Mouse (Mus musculus): Measurements from ENCODE around the gene Col6a5.
"Not testable (repeated sequence)": the region's sequence is repeated elsewhere in the genome, so short reads cannot be mapped to it uniquely, and the experiment has no call there.

The Col6a5 gene

DNA sequence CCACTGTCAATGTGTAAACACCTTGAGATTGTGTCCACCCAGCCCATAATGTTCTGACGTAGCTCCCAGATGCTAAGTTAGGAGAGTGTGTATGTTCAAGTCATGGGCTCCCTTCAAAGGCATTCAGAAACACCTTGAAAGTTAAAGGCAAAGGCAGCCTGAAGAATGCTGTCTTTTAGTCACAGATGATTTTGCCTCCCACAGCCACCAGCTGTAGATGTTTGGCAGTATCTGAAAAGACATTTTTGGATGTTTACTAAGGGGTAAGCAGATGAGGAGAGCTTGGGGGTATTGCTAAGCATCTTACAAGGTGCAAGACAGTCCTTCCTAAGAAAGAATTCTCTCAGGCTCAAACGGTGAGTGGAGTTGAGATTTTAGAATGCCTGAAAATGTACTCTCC lies 50.3 kb downstream of the Col6a5 start:
- in situ Hi-C loops (cut with MboI): no loop called here

GRCm38 (mm10) chr9:105909352-105909751 lies 51.1 kb downstream of the Col6a5 start:
- in situ Hi-C loops (cut with MboI): no loop called here

DNA sequence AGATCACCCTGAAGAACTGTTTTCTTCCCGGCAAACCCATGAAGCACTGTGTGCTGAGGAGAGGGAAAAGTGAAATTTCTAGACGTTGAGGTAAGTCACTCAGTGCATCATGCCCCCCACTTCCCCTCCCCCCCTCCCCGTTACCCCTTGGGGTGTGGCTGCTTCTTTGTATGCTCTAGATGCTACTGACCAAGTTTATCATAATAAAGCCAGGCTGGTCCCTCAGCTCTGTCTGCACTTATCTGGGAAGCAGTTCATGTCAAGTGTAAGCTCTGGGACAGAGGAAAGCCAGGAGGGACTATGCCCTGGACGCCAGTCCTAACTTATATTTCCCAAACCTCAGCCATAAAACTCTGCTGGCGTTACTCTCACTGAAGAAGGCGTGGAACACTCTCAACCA lies 53.0 kb downstream of the Col6a5 start:
- in situ Hi-C loops (cut with MboI): no loop called here

DNA sequence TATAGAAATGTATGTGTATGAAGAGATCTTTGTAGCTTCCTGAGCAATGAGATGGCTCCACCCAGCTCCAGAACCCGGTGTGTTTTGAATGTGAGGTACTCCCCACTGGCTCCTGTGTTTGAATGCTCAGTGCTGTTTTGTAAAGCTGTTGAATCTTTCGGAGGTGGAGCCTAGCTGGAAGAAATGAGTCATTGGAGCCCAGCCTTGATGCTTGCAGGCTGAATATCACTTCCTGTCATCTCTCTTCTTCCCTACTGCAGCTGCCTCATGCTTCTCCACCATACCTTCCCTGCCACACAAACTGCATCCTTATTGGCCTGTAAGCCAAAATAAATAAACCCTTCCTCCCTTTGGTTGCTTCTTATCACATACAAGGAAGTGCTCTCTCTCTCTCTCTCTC lies 72.9 kb downstream of the Col6a5 start:
- in situ Hi-C loops (cut with MboI): no loop called here

GRCm38 (mm10) chr9:105884656-105885430 lies 75.6 kb downstream of the Col6a5 start:
- in situ Hi-C loops (cut with MboI): no loop called here

DNA sequence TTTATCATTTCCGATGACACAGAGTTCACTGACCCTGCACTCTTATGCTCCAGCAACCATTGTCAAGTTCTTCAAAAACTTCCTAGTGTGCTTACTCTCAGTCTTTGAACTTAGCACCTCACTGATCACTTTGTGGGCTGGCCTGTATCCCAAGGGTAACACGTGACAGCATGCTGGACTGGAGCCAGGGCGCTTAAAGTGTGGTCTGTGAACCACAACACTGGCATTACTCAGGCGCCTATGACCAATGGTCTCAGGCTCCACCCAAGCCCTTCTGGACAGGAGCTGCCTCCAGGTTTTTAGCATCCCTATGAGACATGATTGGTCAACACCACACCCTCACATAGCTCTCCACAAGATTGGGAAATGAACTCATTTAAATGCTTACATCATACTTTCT lies 79.7 kb downstream of the Col6a5 start:
- in situ Hi-C loops (cut with MboI): no loop called here

- in situ Hi-C loops (cut with MboI): no loop called here
Measured at GRCm38 (mm10) chr9:105878365-105879108, 81.9 kb downstream of the Col6a5 start.

- in situ Hi-C loops (cut with MboI): no loop called here
Measured at GRCm38 (mm10) chr9:105876124-105876523, 84.3 kb downstream of the Col6a5 start.

GRCm38 (mm10) chr9:105871643-105872042 lies 88.8 kb downstream of the Col6a5 start:
- in situ Hi-C loops (cut with MboI): loop anchor here (25.0 kb wide), 1 partner anchor 184 kb away; no protein-coding TSS in a partner anchor

DNA sequence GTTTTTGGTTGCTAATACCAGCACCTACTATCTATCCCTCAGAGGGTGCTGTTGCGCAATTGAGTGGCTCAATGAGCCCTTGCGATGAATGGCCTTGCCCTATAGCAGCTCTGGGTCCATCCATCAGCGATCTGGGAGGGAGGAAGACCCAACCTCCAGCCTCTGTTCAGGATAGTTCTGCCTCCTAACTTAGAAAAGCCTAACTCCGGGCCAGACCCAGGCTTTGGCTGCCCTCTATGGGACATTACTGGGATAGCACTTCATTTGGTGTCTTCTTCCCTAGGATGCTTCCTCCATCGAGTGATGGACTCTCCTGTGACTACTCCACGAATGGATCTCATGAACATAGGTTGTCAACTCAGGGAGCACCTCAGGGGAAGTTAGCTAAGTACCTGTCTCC lies 102.7 kb downstream of the Col6a5 start:
- in situ Hi-C loops (cut with MboI): loop anchor here (25.0 kb wide), 1 partner anchor 170 kb away; no protein-coding TSS in a partner anchor

GRCm38 (mm10) chr9:105852778-105853065 lies 107.7 kb downstream of the Col6a5 start:
- in situ Hi-C loops (cut with MboI): loop anchor here (25.0 kb wide), 1 partner anchor 165 kb away; no protein-coding TSS in a partner anchor

- in situ Hi-C loops (cut with MboI): loop anchor here (25.0 kb wide), 1 partner anchor 165 kb away; no protein-coding TSS in a partner anchor
Measured at GRCm38 (mm10) chr9:105852015-105852777, 108.2 kb downstream of the Col6a5 start.

DNA sequence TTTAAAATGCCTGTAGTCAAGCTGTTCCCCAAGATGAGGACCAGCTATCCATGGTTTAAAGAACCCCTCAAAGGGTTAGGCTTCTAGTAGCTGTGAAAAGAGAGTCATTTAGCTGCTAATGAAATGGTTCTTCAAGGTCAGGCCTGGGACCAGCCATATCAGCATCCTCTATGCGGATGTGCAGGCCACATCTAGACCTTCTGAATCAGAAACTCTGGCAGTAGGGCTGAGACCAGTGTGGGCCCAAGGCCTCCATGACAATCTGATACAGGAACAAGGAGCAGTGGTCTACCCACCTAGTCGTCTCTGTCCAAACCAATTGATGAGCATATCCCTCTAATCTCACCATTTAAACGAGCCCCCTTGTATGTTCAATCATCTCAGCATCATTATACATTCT lies 109.4 kb downstream of the Col6a5 start:
- in situ Hi-C loops (cut with MboI): loop anchor here (25.0 kb wide), 1 partner anchor 164 kb away; no protein-coding TSS in a partner anchor

GRCm38 (mm10) chr9:105848396-105848795 lies 112.0 kb downstream of the Col6a5 start:
- in situ Hi-C loops (cut with MboI): no loop called here

- in situ Hi-C loops (cut with MboI): no loop called here
Measured at GRCm38 (mm10) chr9:105847261-105847660, 113.2 kb downstream of the Col6a5 start.

DNA sequence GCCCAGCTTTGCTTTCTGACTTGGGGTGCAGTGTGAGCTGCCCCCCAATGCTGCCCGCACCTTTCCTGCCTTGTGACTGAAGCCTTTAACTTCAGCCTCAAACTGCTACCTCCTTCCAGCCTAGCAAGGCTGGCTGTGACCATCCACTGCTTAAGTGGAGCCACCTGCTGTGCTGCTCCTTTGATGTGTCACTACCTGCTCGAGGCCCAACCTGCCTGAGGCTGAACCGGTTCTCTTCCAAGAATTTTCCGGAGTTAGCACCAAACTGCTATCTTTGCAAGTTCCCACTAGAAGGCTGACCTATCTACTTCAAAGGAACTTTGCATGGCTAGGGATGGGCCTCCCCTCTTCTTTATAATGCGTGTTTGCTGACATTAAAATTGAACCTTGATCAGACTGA lies 119.1 kb downstream of the Col6a5 start:
- in situ Hi-C loops (cut with MboI): not testable (repeated sequence)

- in situ Hi-C loops (cut with MboI): no loop called here
Measured at GRCm38 (mm10) chr9:105839147-105839515, 121.3 kb downstream of the Col6a5 start.

- in situ Hi-C loops (cut with MboI): no loop called here
Measured at GRCm38 (mm10) chr9:105838396-105839146, 121.9 kb downstream of the Col6a5 start.

- in situ Hi-C loops (cut with MboI): no loop called here
Measured at GRCm38 (mm10) chr9:105835587-105835986, 124.9 kb downstream of the Col6a5 start.

DNA sequence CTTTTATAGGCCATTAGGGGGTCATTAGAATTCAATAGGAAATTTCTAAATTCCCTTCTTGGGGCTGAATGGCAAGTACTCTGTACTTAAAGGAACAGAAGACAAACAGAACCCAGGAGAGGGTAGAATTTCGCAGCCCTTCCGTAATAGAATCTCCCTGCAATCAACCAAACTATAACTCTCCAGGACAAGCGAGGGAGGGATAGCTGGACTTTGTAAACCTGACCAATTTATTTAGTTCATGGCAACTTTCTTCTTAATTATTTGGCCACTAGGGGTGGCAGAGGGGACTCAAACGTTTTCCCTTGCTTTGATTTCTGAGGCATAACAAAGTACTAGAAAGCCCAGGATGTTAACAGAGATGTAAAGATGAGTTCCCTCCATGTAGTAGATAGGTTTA lies 125.6 kb downstream of the Col6a5 start:
- in situ Hi-C loops (cut with MboI): no loop called here

DNA sequence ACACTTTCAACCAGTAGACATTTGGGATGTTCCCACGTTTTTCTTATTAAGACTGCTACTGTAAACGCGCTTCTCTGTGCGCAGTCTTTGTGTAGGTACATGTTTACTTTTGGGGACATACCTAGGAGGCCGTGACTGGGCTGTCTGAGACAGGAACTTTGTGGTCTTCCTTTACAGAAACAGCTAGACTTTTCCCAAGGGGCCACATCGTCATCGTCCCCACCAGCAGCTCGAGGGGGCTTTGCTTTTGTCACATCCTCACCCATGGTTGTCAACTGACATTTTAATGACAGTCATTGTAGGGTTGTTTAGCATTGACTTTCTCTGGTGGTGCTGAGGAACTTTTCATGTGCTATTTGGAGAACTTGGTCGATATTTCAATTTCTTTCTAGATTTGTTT lies 129.2 kb downstream of the Col6a5 start:
- in situ Hi-C loops (cut with MboI): no loop called here
